Mouse (Mus musculus) brain, embryonic 14.5 days (tissue): Measurements from ENCODE around the gene Hook2.

Experiments used
- CTCF ChIP-seq: fragments of 200-500 bp; IDR thresholded peaks from 2 replicates; pipeline ENCODE4 v1.5.1; 2012; ENCODE audit warnings: inconsistent platforms, mild to moderate bottlenecking, moderate library complexity, borderline replicate concordance; ENCODE audit not compliant: insufficient read depth, insufficient read length; ENCODE audit errors: extremely low read depth
- POLR2A ChIP-seq: fragments of 200-500 bp; IDR thresholded peaks from 2 replicates; pipeline ENCODE4 v1.6.1; 2012; ENCODE audit warnings: mild to moderate bottlenecking, inconsistent platforms, borderline replicate concordance; ENCODE audit not compliant: poor library complexity, insufficient read depth, insufficient read length, severe bottlenecking; ENCODE audit errors: extremely low read depth

GRCm38 (mm10) chr8:84978248-84978940 lies 12.0 kb upstream of the Hook2 start, which contains the start of gene Junb:
- TF ChIP-seq POLR2A (peak; percentile 54; the same call in 1 of the 2 replicates), CTCF (no peak)
